Mouse (Mus musculus): ENCODE data around the gene Rgl1.

The Rgl1 gene

DNA sequence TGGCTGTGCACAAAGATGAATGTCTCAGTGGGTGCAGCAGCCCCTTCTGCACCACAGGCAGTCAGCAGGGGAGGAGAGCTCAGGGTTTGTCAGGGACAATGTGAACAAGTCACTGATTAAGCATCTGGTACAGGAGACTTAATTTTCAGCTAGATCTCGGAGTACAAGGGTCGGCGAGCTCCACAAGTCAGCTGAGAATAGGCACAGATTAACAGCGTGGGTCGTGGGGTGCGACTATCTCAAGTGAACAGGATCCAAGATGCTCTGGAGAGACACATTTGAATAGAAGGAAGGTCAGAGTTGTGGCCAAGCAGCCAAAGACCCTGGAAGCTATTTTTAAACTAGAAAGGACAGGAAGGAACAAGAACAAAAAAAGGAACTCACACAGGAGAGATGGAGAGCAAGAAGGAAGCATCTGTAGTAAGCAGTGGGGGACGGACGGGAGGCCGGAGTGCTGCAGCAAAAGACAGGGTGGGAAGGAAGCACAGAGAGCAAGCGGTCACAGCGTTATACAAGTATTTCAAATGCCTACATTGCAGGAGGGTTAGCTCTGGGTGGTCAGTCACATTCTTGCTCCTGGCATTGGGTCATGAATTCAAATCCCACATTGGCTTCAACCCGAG lies 153.5 kb downstream of the Rgl1 start:
- no peak for DNase-seq

DNA sequence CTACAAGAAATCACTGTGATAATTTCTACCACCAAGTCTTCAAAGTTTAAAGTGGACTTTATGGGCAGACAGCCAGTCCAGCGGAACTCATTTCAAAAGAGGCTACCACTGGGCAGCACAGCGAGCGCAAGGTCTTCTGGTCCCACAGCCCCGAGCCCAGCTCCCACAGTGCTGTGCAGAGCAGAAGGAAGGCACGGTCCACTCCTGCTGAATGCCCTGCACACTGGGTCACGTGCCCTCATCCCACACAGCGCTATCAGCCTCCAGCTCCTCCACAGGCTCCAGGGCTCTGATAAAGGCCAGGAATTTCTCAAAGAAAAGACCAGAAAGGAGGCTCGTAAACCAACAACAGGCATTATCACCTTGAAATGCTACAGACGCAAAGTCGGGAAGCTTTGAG lies 156.6 kb downstream of the Rgl1 start:
- no peak for DNase-seq

DNA sequence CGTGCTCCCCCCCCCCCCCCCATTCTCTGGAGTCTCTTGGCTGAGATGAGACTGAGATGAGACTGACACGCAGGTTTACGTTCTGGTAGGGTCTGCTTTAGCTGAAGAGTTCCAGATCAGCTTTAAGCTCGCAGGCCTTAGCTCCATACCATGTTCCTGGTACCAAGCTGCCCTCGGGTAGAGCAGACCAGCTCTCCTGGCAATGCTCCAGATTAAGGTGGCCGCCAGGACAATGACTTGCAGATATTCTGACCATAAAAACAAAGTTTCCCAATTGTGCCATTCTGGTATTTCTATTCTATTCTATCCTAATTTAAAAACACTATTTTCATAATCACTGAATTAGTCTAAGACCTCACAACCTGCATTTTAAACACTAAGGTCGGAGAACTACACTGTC lies 157.1 kb downstream of the Rgl1 start:
- DNase-seq: no peak

DNA sequence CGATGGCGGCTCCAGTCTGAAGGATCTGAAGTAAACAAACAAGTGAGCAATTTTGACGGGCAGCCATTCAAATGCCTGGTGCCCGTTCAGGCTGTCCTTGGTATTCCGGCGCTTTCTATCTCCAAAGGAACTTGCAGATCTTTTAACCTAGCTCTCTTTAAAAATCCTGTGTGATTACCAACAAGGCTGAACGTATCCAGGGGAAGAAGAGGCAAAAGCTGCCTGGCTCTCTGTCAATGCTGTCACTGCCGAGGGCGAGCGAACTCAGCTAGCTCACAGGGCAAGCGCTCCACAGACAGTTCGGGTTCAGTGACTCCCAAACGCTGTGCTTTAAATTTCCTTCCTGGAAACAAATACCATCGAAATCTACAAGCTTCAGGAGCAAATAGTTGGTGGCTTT lies 158.4 kb downstream of the Rgl1 start:
- peak in 1 of 2 experiments; percentile 30 for DNase-seq

DNA sequence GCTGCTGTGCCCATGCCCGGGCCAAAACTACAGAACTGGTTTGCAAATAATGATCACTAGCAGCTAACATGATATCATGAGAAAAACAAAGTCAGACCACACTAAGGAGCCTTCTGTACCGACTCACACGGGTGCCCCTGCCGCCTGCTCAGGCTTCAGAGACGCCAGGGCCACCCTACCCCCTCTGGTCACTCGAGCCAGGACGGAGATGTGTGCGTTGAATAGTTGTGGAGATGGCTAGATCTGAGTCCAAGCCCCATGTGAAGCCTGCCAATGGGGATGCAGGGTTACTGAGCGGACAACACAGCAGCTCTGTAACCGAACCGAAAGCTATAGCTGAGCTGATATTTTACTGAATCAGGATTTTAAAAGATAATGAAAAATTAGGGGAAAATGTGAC lies 159.4 kb downstream of the Rgl1 start:
- DNase-seq: no peak

DNA sequence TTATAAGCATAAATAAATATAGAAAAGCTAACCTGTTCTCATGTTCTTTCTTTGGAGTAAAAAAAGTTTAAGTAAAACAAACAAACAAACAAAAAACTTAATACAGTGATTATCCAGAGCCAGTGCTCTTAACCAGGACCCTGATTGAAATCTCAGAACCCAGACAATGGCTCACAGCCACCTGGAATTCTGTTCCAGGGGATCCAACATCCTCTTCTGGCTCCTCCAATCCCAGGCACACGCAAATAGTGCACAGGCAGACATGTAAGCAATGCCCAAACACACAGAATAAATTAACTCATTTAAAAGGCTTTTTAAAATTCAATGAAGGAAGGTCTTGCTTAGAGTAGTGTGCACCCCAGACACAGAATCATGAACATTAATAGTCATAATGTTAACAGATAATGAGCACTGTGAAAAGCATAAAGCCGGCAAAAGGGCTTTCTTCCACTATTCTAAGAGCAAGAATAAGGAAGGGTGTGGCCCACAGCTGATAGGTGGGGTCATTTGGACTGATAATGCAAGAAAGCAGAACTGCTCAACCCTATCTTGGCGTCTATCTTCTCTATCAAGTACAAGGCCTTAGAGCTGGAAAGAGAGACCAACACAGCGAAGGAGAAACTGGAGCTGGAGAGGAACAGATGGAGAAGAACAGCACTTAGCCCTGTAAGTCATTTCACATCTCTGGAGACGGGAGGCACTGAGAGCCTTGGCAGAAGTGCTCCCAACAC lies 160.1 kb downstream of the Rgl1 start:
- DNase-seq: no peak

DNA sequence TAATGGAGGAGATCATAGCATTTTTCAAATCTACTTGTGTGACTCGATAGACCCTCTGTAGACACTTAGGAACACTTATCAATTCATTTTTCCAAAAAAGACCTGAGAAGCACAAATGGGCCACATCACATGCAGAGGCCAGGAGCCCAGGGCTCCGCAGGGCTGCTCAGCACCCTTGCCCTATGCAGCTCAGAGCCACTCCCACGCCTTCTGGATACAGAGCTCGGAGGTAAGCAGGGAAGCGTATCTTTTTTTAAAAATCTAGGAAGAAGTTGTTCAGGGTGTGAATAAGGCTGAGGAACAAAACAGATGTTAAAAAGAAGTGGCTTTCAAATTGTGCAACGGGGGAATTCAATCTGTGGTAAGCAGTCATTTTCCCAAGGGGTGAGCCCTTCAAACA lies 162.0 kb downstream of the Rgl1 start:
- no peak for DNase-seq

DNA sequence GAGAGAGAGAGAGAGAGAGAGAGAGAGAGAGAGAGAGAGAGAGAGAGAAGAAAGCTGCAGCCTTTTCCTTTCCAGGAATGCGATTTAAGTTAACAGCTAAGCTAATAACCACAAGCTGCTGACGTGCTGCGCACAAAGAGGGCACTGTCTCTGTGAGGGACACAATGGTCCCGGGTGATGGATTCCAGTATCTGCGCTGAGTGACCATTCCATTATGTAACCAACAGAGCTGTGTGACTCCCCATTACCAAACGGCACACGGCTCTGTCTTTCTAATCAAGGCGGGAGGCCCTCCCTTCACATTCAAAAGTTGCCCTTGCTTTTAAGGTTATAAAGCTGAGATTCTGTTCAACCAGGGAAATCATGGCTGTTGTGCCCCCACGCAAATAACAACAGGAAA lies 162.5 kb downstream of the Rgl1 start:
- DNase-seq: no peak

DNA sequence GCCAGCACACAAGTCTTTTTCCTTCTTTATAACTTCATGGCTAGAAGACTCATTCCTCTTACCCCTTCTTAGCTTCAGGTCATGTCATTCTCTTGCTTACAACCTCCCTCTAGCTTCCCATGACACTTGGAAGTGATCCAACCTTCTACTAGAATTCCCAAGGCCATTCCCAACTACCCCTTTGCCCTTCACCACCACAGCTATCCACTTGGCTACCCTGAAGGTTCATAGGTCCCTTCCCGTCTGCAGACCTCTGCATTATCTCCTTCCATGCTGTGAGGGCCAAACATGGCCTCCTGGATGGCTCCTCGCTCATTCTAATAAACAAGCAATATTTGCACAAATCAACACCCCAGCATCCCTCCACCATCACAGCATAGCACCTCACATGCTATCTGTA lies 165.7 kb downstream of the Rgl1 start:
- no peak for DNase-seq

DNA sequence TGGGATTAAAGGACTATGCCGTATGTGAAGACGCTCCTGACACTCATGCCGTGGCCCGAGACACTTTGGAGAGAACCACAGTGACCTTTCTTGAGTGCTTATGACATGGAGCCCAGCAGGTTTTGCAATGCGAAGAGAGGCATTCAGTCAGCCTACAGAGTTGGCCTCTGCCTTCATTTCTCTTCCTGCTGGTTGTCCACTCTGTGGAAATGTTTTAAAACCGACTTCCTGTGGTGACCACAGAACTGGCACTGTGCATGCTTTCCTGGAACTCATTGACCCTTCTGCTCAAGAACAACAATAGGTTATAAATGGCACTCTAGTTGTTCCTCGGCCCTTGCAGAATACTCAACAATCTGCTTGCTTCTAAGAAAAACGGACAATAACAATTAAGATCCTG lies 166.8 kb downstream of the Rgl1 start:
- peak; percentile 68 to 69 for DNase-seq

DNA sequence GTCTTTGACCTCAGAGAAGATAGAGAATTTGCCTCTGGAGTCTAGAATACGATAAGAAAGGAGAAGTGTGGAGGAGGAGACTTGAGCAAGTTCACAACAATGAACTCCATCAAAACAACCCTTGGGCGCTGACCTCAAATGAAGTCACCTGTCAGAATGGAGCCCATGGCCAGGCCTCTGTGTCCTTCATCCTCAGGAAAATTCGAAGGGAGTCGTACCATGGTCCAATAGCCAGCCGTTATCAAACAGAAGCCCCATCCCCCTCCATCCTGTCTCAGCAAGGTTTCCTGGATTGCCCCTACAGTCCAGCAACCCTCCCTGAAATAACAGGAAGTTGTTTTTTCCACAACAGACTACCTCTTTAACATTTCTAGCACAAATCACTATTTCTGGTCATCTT lies 171.5 kb downstream of the Rgl1 start:
- no peak for DNase-seq

DNA sequence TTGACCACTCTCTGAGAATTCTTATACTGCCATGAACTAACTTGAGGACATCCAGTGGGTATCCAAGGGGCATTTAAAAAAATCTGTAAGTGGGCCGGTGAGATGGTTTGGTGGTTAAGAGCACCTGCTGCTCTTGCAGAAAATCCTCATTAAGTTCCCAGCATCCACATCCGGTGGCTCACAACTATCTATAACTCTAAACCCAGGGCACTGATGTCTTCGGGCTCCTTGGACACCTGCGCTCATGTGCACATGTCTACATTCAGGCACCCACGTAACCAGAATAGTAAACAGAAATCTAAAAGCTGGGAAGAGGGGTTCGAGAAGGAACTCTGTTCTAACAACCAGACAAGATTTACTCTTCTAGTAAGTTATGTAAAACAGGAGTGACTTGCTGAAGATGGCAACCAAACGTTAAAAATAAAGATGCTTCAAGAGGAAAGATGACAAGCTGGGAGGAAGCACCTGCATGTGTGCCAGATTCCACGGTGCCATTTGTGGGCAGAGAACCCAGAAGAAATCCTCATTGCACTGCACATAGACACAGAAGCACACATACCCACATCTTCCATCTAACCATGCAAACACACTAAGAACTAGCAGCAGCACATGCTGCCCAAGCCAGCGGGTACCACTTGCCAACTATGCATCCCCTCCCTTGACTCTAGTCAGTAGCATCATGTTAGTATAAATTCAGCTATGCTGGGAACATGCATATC lies 172.2 kb downstream of the Rgl1 start:
- no peak for DNase-seq

DNA sequence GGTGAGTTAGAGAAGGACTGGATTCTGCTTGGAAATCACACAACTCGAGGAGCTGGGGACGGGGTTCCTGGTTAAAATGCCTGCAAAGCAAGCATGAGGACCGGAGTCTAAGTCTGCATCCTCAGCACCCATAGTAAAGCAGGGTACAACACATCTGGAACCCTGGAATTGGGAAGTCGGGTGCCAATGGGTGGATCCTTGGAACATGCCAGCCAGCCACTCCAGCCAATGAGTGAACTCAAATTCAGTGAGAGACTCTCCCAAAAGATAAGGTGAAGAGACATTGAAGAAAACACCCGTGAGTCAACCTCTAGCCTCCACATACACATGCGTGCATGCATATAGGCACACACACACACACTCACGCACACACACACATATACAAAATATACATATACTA lies 172.8 kb downstream of the Rgl1 start:
- no peak for DNase-seq

DNA sequence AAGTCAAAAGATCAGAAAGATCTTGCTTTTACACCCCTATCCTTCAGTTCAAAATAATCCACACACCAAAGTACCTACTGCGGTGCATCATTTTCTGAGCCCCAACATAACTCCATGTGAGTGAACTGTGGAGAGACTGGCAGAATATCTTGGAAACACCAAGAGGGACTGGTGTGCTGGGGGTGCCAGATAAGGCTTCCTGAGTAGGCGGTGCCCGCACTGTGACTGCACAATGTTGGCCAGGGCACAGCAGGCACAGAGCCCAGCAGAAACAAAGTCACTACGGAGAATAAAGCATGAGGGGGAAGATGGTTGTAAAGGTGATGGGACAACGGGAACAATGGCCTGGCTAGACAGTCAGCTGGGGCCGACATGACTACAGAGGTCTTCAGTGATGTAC lies 173.5 kb downstream of the Rgl1 start:
- peak; percentile 64 to 84 for DNase-seq

DNA sequence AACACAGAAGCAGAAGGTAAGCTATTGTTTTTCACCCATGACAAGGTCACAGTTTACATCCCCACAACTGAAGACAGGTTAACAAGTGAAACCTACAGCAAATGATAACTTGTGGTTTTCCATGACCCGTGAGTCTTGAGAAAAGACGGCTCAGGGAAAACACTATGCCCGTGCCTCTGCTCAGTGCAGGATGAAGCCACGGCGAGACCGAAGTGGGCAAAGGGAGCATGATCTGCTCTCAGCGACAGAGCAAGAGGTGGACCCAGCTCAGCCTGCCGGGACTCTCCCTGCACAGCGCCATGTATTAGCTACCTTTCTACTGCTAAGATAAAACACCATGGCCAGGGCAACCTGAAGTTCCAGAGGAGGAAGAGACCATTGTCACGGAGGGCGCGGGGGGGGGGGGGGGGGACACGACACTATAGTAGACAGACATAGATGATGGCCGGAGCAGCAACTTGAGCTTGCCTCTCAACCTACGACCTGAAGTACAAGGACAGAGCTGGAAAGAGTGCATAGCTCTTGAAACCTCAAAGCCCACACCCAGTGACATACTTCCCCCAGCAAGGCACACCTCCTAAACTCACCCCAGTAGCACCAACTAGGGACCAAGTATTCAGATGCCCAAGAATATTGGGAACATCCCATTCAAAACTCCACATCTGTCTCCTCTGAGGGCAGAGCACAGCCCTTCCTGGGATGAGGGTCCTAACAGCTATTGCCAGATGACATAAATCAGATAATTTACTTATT lies 174.2 kb downstream of the Rgl1 start:
- DNase-seq: no peak

DNA sequence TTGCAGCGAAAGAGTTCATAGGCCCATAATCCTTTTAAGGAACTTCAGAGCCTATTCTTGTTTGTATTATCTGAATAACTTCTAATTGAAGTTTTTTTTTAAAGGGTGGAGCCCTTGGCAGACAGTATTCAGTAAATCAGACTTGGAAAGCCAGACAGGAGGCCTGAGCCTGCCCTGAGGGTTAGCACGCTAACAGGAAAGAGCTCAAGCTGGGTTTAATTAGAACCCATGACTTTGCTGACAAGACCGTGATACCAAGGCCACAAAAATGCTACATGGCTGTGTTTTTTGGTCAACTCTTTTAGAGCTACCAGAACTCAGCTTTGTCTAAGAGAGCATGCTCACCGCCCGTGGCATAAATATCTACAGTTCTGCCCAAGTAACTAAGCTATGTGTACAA lies 175.8 kb downstream of the Rgl1 start:
- DNase-seq: no peak

DNA sequence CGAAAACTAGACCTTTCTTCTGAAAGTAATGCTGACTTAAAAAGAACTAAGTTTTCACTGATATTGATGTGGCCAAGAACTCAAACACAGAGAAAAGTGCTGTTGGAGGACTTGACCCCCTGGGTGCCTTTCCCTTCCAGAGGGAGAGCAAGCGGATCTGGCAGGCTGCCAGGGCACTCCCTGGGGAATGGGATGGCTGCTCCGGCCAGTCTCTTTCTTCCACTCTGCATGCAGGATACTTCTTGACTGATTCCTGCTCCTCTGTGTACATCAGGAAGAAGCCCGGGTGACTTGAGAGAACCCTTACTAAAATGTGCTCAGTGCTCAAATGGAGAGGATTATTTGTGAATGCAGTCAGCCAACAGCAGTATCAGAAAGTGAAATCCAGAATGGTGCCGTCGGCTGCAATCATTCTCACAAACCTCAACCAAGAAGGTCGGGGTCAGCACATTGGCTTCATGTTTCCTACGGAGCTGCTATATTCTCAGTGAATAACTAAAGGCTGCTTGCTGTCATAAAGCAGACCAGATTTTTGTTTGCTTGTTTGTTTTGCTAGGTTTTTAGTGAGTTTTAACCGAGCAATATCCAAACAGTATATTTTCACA lies 176.7 kb downstream of the Rgl1 start:
- DNase-seq: peak; percentile 84 to 89

DNA sequence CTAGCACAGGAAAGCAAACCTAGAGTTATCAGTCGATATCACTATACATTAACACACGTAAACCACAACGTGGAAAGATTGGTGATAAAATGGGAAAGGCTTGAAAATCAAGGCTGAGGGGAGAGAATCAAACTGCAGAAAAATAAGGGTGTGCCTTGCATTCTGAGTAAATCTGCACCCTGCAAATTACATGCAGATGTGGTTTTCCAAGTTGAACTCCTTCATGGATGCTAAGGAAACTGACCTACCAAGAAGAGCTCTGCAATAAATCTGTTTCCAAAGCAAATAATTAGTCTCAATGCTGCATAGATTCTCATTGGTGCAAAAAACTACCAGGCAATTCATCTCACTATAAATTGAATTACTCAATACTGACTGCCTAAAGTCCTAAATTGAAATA lies 178.7 kb downstream of the Rgl1 start:
- DNase-seq: no peak

DNA sequence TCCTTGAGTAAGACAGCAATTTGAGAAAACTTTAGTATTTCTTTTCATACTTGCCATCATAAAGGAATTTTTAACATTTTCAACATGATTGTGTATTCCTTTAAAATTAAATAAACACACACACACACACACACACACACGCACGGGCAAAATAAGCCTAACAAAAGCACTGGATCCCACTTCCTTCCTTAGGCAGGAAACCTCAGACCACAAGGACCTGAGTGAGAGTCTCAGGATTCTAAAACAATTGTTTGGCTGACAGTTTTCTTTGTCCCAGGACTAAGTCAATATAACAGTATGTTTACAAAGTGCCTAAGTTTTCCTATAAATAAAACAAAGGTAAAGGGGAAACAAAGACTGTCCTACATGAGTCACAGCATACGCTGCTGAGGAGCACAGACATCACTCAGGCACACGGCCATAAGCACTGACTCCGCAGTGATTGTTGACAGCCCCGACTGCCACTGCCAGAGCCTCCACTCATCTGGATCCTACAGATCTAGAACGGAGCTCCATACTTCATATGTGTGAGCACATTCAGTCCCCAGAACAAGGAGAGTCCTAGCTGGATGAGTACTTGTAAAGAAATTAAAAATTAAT lies 180.7 kb downstream of the Rgl1 start:
- peak in 1 of 2 experiments; percentile 52 for DNase-seq

DNA sequence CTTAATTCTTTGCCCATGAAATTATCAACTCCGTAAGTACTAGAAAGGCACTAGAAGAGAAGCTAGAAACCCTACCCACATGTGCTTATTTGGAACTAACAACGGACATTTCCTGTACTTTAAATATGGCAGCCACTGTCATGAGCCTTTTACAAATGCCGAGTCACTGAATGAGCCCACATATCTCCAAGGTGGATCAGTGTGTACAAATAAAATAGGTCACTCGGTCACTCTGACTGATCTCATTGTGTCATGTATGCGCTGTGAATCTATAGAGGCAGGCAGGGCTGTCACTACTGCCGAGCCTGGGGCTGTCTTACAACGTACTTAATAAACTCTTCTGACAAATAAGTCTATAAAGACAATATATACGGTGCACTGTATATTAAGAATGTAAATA lies 181.2 kb downstream of the Rgl1 start:
- no peak for DNase-seq

DNA sequence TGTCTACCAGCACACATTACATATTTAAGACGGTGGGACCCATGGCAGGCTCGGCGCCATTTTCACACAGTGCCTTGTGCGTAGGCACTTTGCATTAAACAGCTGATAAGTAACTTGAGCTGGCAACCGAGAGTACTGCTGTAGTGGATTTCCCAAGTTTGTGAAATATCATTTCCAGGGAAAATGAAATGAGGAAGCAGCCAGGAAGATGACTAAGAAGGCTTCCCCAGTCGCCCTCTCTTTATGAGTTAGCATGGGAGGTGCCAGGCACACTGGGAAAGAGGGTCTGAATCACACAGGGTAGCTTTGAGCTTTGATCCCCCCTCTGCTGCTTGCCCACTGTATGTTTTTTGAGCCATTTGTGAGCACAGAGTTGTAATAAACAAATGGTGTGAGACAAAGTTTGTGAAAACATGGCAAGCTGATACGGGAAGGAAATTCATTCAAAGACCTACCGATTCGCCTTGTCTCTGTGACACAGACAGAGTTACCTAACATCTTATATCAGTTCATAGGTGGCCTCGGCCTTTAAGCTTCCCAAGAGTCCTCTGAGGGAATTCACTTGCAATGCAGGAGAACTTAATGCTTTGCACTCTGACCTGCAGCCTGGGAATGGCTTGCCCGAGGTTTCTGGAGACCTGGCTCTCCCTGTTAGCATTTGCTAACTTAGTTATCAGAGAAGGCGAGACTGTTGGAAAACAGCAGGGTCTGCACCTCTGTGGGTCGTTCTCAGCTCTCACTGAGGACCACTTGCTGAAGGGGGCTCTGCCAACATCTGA lies 184.8 kb downstream of the Rgl1 start:
- DNase-seq: no peak

DNA sequence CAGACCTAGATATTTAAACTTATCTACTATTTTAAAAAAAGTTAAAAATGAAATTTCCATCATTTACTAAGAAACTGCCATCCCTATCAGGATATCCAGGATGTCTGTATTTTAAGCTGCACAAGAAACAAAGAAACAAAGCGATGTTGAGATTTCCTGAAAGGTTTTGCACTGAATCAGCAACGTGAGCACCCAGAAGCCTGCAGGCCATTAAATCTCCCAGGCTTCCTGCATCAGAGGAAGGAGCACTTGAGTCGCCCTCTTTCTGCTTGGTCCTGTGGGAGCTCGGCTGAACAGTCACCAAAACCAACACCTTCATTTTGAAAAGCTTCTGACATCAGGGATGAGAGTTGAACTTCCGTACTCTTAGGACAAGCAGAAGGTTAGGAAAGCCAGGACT lies 187.2 kb downstream of the Rgl1 start:
- no peak for DNase-seq

Data from lung, postnatal 4 days (tissue).